Mouse (Mus musculus): Measurements from ENCODE around the gene Ninl.

- TF ChIP-seq CTCF (IDR thresholded peaks at IDR 0.05) (no peak), POLR2A (IDR thresholded peaks at IDR 0.05; ENCODE audit: insufficient read depth, low read depth, low read length) (no peak)
Measured at GRCm38 (mm10) chr2:150990506-150990905, 48.7 kb downstream of the Ninl start.
